Mouse (Mus musculus) lung, postnatal 4 days (tissue): ENCODE results near the gene Gm4744.
"Not testable (repeated sequence)": the region's sequence is repeated elsewhere in the genome, so short reads cannot be mapped to it uniquely, and the experiment has no call there.

Experiments used
- DNase-seq, 2 experiments: peaks; one replicate each; pipeline ENCODE4 v3.0.0; 2021

Gm4744 gene

DNA sequence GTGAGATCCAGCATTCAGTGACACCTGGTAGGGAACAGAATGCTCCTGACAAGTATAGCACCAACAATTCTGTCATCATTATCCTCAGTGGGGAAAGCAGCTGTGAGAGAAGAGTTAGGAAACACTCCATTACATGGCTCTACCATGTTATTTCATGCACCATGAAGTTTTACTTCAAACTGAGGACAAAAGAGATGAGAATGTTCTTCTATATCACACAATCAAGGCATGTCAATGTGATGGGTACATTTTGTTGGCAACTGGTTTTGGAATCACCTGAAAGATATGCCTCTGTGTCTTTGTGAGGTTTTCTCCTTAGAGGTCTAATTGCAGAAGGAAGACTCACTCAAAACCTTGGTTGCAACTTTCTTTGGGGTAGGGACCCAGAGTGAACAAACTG, at the start of gene Gm4744:
Gene Gm4744 (minus strand): TSS at position 101 of the 400 bp plus-strand sequence.
- no peak for DNase-seq

DNA sequence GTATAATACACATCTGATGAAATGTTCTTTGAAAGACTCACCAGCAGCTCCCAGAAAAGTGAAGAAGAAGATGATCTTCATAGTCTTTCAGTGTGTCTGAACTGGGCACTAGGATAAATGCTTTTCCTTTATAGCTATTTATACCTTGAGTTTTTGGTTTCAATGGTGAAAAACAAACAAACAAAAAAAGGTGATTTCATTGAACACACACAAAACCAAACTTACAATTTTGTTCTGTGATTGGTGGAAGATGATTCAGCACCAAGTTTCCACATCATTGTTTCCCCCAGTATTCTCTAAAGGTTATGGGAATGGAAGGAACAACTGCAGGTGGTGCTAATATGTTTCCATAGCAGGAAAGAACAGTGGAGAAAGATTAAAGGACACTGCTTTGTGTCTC, 47.7 kb upstream of the Gm4744 start, which contains the start of gene Gm2663:
Gene Gm2663 (minus strand): TSS at position 101 of the 400 bp plus-strand sequence.
- DNase-seq, result not testable (repeated sequence)

DNA sequence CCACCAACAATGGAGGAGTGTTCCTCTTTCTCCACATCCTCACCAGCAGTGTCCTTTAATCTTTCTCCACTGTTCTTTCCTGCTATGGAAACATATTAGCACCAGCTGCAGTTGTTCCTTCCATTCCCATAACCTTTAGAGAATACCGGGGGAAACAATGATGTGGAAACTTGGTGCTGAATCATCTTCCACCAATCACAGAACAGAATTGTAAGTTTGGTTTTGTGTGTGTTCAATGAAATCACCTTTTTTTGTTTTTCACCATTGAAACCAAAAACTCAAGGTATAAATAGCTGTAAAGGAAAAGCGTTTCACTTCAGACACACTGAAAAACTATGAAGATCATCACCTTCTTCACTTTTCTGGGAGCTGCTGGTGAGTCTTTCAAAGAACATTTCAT, 12.8 kb upstream of the Gm4744 start, which contains the start of gene 1810009J06Rik:
Gene 1810009J06Rik (plus strand): TSS at position 301 of the 400 bp plus-strand sequence.
- DNase-seq, result not testable (repeated sequence)

- DNase-seq, result no peak
Observed at GRCm38 (mm10) chr6:40953716-40954115, 2.0 kb upstream of the Gm4744 start.

GRCm38 (mm10) chr6:40940457-40940856, 11.2 kb downstream of the Gm4744 start, which contains the start of gene 1700074P13Rik:
Gene 1700074P13Rik (minus strand): TSS chr6:40940557.
- no peak for DNase-seq

DNA sequence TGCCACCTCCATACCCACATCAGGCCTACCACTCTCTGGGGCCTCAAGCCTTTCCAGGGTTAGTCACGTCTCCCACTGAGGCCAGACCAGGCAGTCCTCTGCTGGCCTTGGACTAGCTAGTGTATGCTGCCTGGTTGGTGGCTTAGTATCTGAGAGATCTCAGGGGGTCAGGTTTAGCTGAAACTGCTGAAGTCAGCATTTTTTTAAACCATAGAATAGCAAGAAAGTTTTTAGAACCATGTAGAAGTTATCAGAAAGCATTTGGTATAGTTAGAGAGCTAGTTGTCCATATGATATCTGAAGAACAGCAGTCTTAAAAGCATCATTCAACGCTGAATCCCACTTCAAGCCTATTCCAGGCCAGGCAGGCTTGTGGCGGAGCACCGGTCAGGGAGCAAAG, 31.7 kb downstream of the Gm4744 start:
- no peak for DNase-seq

DNA sequence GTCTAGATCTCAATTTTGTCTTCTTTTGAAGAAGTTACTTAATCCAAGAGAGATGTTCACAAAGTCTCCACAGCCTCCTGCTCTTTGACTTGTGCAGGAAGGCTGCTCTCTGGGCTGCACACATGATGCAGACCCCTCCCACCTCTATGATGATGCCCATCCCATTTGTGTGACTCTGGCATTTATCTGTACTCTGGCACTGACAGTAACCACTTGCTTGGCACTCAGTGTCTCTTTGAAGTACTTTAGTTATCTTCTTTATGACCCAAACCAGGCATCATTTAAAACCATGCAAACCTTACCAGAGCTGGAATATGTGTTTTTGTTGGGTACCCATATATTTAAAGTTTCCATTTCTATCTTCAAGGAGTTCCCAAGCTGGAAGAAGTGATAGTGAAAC, 51.4 kb downstream of the Gm4744 start, which contains the start of gene Prss58:
Gene Prss58 (minus strand): TSS at position 101 of the 400 bp plus-strand sequence.
- no peak for DNase-seq
